Mouse (Mus musculus): ENCODE measurements at regions not wholly inside any gene's neighbourhood (a gene's known extent, or its start where the extent isn't known, plus 50 kb on each side); places are given as distances from the start of the nearest gene placed in this dataset.

DNA sequence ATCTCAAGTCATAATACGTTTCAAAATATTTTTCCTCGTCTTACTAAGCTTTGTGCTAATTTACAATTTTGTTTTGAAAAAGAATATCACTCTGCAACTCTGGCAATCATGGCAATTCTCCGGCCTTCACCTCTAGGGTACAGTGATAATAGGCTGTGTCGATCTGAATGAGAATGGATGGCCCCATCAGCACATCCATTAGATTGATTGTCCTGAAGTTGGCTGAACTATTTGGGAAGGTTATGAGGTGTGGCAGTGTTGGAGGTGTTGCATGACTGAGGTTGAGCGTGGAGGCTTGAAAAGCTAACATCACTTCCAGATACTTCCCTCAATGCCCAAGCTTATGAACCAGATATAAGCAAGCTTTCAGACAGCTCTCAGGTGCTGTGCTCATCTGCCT is 807.0 kb downstream of the Gbe1 start:
- WGBS: 89% methylated on average over 5 of the region's 5 CpGs
- no peak overlapping the region for H3K9ac ChIP-seq (ENCODE audit: low read depth, low read length)
- H3K4me3 ChIP-seq (ENCODE audit: low read depth, low read length): no peak overlapping the region
- ATAC-seq (ENCODE audit: low FRiP score) (no peak), DNase-seq (ENCODE audit: low spot score) (no peak)
- H3K4me2 ChIP-seq (replicated peaks; ENCODE audit: low read depth, low read length): no peak overlapping the region
- no peaks in the 10 kb centered on the region for H3K9me3 ChIP-seq (ENCODE audit: control insufficient read depth, low read length)
- no peaks in the 10 kb centered on the region for H3K27me3 ChIP-seq (ENCODE audit: control insufficient read depth, insufficient read depth, low read length)
- H3K36me3 ChIP-seq (ENCODE audit: control insufficient read depth, insufficient read depth, low read length): no peaks in the 10 kb centered on the region
- no peaks in the 10 kb centered on the region for H3K4me1 ChIP-seq (replicated peaks; ENCODE audit: control insufficient read depth, insufficient read depth, low read length)
- H3K27ac ChIP-seq (ENCODE audit: low read depth, low read length): no peak overlapping the region

GRCm38 (mm10) chr16:71123616-71124015 is 809.9 kb downstream of the Gbe1 start:
- H3K27me3 ChIP-seq (ENCODE audit: control insufficient read depth, insufficient read depth, low read length): no peaks in the 10 kb centered on the region
- H3K9me3 ChIP-seq (ENCODE audit: control insufficient read depth, low read length): no peaks in the 10 kb centered on the region
- H3K9ac ChIP-seq (ENCODE audit: low read depth, low read length): no peak overlapping the region
- H3K4me2 ChIP-seq (replicated peaks; ENCODE audit: low read depth, low read length): no peak overlapping the region
- DNase-seq (ENCODE audit: low spot score) (no peak), ATAC-seq (ENCODE audit: low FRiP score) (no peak)
- no peaks in the 10 kb centered on the region for H3K36me3 ChIP-seq (ENCODE audit: control insufficient read depth, insufficient read depth, low read length)
- 90% methylated on average over 4 of the region's 4 CpGs for WGBS
- H3K4me3 ChIP-seq (ENCODE audit: low read depth, low read length): no peak overlapping the region
- no peaks in the 10 kb centered on the region for H3K4me1 ChIP-seq (replicated peaks; ENCODE audit: control insufficient read depth, insufficient read depth, low read length)
- no peak overlapping the region for H3K27ac ChIP-seq (ENCODE audit: low read depth, low read length)

GRCm38 (mm10) chr16:71132826-71133225 is 819.1 kb downstream of the Gbe1 start:
- H3K4me1 ChIP-seq (replicated peaks; ENCODE audit: control insufficient read depth, insufficient read depth, low read length): no peaks in the 10 kb centered on the region
- H3K9me3 ChIP-seq (ENCODE audit: control insufficient read depth, low read length): no peaks in the 10 kb centered on the region
- no peak overlapping the region for H3K4me2 ChIP-seq (replicated peaks; ENCODE audit: low read depth, low read length)
- H3K27me3 ChIP-seq (ENCODE audit: control insufficient read depth, insufficient read depth, low read length): no peaks in the 10 kb centered on the region
- no peaks in the 10 kb centered on the region for H3K36me3 ChIP-seq (ENCODE audit: control insufficient read depth, insufficient read depth, low read length)
- H3K27ac ChIP-seq (ENCODE audit: low read depth, low read length): no peak overlapping the region
- ATAC-seq (ENCODE audit: low FRiP score) (no peak), DNase-seq (ENCODE audit: low spot score) (no peak)
- no peak overlapping the region for H3K4me3 ChIP-seq (ENCODE audit: low read depth, low read length)
- no peak overlapping the region for H3K9ac ChIP-seq (ENCODE audit: low read depth, low read length)

GRCm38 (mm10) chr16:71138668-71139067 is 824.9 kb downstream of the Gbe1 start:
- no peaks in the 10 kb centered on the region for H3K4me1 ChIP-seq (replicated peaks; ENCODE audit: control insufficient read depth, insufficient read depth, low read length)
- H3K4me2 ChIP-seq (replicated peaks; ENCODE audit: low read depth, low read length): no peak overlapping the region
- no peaks in the 10 kb centered on the region for H3K9me3 ChIP-seq (ENCODE audit: control insufficient read depth, low read length)
- 86% methylated on average over 3 of the region's 3 CpGs for WGBS
- no peak for ATAC-seq (ENCODE audit: low FRiP score)
- no peak overlapping the region for H3K4me3 ChIP-seq (ENCODE audit: low read depth, low read length)
- H3K9ac ChIP-seq (ENCODE audit: low read depth, low read length): no peak overlapping the region
- no peak for DNase-seq (ENCODE audit: low spot score)
- H3K27ac ChIP-seq (ENCODE audit: low read depth, low read length): no peak overlapping the region
- H3K36me3 ChIP-seq (ENCODE audit: control insufficient read depth, insufficient read depth, low read length): no peaks in the 10 kb centered on the region
- H3K27me3 ChIP-seq (ENCODE audit: control insufficient read depth, insufficient read depth, low read length): no peaks in the 10 kb centered on the region

Data from hindbrain, embryonic 11.5 days (tissue).